Mouse (Mus musculus) left cerebral cortex, postnatal 14 days (tissue): ENCODE results near the gene Dnttip2. TPM values are rescaled to one million over a fixed set of nuclear protein-coding genes. Genes with fewer than 3 reads are reported as not detected.

Experiments
- DNase-seq, 2 experiments: peaks; one replicate each; pipeline ENCODE4 v3.0.0; 2021 to 2022; ENCODE audit warnings: low spot score in 2 of 2, mixed read lengths in 1 of 2
- intact Hi-C: fragments of 180-260 bp; cut with DNase I; formaldehyde crosslinking; loops from one replicate; pipeline ENCODE4 v1.15.1; 2025
- microRNA-seq, 2 experiments: library from miRNA; unstranded; fragments of <30 nt; microRNA quantifications; one replicate each; pipeline ENCODE4 v1.2.0; 2022
- total RNA-seq, 2 experiments: library from RNA; stranded (reverse); gene quantifications; 2 replicates each; pipeline ENCODE4 v1.2.3; 2021

Dnttip2 gene
- total RNA-seq, 2 experiments from 2014 or later: 23.0 to 27.4 TPM

DNA sequence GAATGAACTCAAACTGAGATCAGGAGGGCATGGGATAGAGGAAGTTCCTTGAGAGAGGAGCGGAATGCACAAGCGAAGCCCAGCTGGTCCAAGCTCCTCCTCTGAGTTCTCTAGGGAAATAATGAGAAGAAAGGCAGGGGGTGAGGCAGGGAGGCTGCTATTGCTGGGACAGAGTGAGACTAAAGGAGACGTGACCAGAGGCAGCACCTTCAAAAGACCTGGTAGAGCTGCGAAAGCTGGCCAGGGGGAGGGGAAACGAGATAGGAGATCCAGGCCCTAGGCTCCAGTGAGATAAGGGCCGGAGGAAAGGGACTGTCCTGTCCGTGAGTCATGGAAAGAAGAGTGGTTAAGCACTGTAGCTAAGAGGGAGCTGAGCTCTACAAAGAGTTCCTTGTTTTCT lies 39.7 kb downstream of the Dnttip2 start:
- no peak for DNase-seq
- intact Hi-C loops: loop anchor here (10.0 kb wide), 1 partner anchor 471 kb away; no protein-coding TSS in a partner anchor

DNA sequence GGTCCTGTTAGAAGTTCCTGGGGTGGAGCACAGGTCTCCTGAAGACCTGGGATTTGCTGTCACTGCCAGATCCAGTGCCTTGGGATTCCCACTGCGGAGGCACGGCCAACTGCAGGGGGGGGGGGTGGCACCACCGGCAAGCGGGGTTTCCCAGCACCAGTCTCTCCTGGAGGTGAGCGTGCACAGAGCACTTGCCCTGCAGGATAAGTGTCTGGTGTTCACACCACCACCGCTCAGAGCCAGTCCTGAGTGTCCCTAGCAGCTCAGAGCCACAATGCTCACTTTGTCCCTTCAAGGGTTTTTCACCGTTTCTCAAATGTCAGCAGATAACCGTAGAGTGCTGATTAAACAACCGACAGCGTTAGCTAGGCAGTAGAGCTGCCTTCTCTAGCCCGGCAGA lies 42.4 kb downstream of the Dnttip2 start:
- no peak for DNase-seq
- intact Hi-C loops: loop anchor here (10.0 kb wide), 1 partner anchor 468 kb away; no protein-coding TSS in a partner anchor

DNA sequence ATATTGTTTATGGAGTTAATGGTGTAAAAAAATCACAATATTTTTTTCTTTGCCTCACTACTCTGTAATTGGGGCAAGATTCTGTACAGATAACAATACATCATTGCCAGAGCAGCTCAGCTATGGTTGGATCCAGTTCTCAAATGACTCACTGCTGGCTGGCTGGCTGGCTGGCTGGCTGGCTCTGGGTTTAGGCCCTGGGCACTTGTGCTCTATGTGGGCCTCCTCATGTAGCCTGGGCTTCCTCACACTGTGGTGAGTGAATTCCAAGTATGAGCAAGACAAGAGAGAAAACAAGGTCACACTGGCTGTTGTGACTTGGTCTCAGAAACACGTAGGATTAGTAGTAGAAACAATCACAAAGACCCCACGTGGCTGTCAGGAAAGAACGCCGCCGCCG lies 43.2 kb downstream of the Dnttip2 start:
- DNase-seq: no peak
- intact Hi-C loops: loop anchor here (10.0 kb wide), 1 partner anchor 467 kb away; no protein-coding TSS in a partner anchor

DNA sequence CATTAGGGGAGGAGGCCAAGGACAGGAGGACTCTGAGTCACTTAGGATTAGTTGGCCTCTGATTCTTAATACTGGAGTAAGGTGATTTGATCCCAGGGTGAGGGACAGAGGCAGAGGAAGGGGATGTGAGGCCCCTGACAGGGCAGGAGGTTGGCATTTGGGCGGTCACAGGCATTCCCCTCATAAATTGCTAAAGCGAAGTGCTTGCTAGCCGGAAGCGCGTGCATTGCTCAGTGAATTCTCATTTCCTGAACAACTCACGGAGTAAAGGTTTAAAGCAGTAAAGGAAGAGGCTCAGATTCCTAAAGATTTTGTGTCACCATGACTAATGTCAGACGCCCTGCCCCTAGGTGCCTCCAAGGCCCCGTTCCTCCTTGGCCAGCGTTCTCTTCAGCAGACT lies 48.0 kb downstream of the Dnttip2 start:
- no peak for DNase-seq
- intact Hi-C loops: no loop called here

DNA sequence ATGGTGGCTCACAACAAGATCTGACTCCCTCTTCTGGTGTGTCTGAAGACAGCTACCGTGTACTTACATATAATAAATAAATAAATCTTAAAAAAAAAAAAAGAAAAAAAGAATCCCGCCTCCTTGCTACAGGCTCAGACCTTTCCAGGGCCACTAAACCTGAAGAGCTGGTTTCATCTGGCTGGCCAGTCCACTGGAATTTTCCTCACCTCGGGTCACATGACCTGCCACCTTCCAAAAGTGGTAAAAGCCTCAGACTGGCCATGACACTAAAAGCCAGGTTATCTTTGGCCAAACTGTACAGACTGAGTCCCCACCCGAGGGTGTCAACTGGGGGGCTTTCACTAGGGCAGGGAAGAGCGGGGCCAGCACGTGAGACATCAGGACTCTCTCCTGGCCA lies 49.7 kb downstream of the Dnttip2 start:
- no peak for DNase-seq
- intact Hi-C loops: no loop called here

DNA sequence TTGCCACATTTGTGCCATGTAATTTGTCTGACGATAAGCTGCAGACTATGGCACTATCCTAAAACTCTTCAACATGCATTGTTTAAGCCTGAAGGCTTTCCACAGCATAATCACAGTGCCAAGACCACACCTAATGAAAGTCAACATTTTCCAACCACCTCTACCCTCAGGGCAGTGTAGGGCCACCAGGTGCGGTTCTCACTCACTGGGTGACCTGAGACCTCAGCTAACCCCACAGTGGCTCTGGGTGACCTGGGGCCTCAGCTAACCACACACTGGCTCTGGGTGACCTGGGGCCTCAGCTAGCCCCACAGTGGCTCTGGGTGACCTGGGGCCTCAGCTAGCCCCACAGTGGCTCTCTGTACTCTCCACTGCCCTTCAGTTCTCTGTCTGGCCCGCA lies 50.3 kb downstream of the Dnttip2 start:
- intact Hi-C loops: no loop called here
- DNase-seq: no peak

DNA sequence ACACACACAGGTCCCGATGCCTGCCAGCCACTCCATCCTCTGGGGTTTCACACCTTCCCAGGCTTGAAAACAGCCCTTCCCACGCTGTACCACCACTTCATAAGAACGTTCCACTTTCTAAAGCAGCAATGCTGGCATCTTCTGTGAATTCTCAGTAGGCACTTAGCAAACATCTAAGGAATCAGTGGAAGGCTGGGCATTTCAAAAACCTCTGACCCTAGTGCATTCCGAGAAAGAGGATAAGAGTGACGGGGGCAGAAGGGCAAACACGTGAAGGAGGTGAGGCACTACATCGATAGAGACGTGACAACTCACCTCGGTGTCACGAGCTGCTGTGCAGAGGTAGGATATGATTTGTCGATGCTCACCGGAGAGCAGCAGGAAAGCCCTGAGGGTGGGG lies 56.3 kb downstream of the Dnttip2 start:
- intact Hi-C loops: no loop called here

DNA sequence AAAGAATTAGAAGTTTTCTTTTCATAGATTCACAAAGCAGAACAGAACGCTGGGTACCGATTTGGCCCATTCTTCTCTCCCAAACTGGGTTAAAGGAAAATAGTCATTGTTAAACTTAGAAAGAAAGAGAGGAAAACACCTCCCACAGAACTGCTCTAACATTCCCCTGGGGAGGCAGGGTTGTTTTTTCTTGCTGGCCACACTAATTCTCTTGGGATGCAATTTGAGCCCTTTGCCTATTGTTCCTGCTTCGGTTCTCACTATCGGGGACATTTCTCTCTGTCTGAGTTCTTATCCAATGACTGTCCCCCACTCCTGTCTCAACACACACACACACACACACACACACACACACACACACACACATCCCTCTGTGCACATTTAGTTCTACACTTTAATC lies 59.3 kb downstream of the Dnttip2 start:
- DNase-seq: no peak
- intact Hi-C loops: no loop called here

More for the DNA sequence above, 56.3 kb downstream of the Dnttip2 start:
- DNase-seq: no peak

DNA sequence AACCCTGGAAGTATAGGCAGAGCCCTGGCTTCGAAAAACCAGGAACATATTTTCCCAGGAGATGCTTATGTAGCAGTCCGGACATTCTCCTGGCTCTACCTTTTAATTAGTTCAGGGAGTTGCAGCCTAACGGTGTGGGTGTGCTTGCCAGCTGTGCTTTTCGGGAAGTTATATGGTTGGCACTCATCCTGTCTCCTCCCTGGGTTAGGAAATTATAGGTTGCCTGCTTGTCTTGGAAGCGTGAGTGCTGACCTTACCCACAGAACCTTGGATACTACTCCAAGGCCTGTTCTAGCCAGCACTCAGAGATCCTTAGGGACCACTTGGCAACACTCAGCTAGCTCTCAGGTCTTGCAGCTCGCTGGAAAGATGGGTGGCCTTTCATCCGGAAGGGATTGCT lies 59.7 kb downstream of the Dnttip2 start:
- intact Hi-C loops: no loop called here
- no peak for DNase-seq

DNA sequence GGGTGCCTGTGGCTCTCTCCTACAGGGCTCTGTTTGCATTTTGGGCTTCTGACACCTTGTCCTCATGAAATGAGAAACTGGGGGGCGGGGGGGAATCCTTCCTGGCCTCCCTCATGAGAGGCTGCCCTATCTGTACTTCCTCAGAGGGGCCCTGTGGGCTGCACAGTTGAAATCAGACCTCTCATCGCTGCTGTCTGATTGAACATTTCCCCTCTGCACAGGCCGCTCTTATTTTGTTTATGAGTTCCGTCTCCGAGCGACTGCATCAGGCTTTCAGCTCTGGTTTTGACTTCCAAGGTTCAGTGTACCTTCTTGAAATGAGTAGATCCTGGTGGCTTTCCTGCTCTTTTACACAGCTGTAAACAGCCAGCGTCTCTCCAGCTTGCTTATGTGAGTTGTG lies 60.2 kb downstream of the Dnttip2 start:
- no peak for DNase-seq
- intact Hi-C loops: no loop called here

Small RNAs within 50 kb of the gene (microRNA-seq; reads per million reads assigned to microRNA genes)
- 0 reads per million in 2 experiments for gene Gm22903
- 3,995 to 5,796 reads per million in 2 experiments for gene Mir760

Other genes starting within 250 kb of the Dnttip2 start
- gene Abca4, start 229.9 kb upstream of the Dnttip2 start, total RNA-seq: 1 to 10 TPM; 2.9 to 3.2 TPM
- 10 to 100 TPM; 59.3 to 65.2 TPM for gene Gclm, start 28.8 kb upstream of the Dnttip2 start, total RNA-seq
- gene Bcar3, start 19.7 kb downstream of the Dnttip2 start, total RNA-seq: 10 to 100 TPM; 15.1 to 16.2 TPM